Mouse (Mus musculus) heart, postnatal 0 days (tissue): Measurements from ENCODE around the gene Trim16. TPM values are rescaled to one million over a fixed set of nuclear protein-coding genes. Genes with fewer than 3 reads are reported as not detected.

Experiments
- ATAC-seq: fragments of 200-750 bp; cut with Nextera tagmentation; 2 replicates; pipeline ENCODE4 v1.8.0; 2017; ENCODE audit warnings: low read depth, moderate number of reproducible peaks, moderate library complexity; ENCODE audit not compliant: insufficient read depth
- DNase-seq: peaks from one replicate; pipeline ENCODE4 v3.0.0-alpha.2; 2016; ENCODE audit warnings: low spot score
- H3K27ac ChIP-seq: fragments of 300-500 bp; sonication (generic); 2 replicates; pipeline ENCODE4 v1.5.1; 2014; ENCODE audit warnings: low read depth, mild to moderate bottlenecking
- H3K27me3 ChIP-seq: fragments of 300-500 bp; sonication (generic); 2 replicates; pipeline ENCODE4 v1.6.1; 2014; ENCODE audit warnings: low read length, mixed read lengths; ENCODE audit not compliant: control insufficient read depth, insufficient read depth
- H3K36me3 ChIP-seq: fragments of 300-500 bp; sonication (generic); replicated peaks from 2 replicates; pipeline ENCODE4 v1.6.1; 2014; ENCODE audit warnings: low read length, mixed read lengths; ENCODE audit not compliant: control insufficient read depth, insufficient read depth
- H3K4me1 ChIP-seq: fragments of 300-500 bp; sonication (generic); 2 replicates; pipeline ENCODE4 v1.6.1; 2014; ENCODE audit warnings: antibody characterized with exemption; ENCODE audit not compliant: control insufficient read depth, insufficient read depth
- H3K4me2 ChIP-seq: fragments of 300-500 bp; sonication (generic); 2 replicates; pipeline ENCODE4 v1.6.1; 2014; ENCODE audit warnings: low read depth, mild to moderate bottlenecking, low read length, moderate library complexity
- H3K4me3 ChIP-seq: fragments of 300-500 bp; sonication (generic); 2 replicates; pipeline ENCODE4 v1.5.1; 2014; ENCODE audit warnings: low read depth, low read length
- H3K9ac ChIP-seq: fragments of 300-500 bp; sonication (generic); replicated peaks from 2 replicates; pipeline ENCODE4 v1.6.1; 2014; ENCODE audit warnings: low read depth, low read length, mixed read lengths
- H3K9me3 ChIP-seq: fragments of 300-500 bp; sonication (generic); replicated peaks from 2 replicates; pipeline ENCODE4 v1.6.1; 2016; ENCODE audit warnings: low read length; ENCODE audit not compliant: control insufficient read depth
- CTCF ChIP-seq: IDR thresholded peaks from 2 replicates; pipeline ENCODE4 v1.5.1; 2016; ENCODE audit warnings: antibody characterized with exemption, control low read depth, low read depth
- EP300 ChIP-seq: IDR thresholded peaks from 2 replicates; pipeline ENCODE4 v1.6.1; 2016; ENCODE audit warnings: antibody characterized with exemption, low read depth
- WGBS: fragments of 180-500 bp; shearing (Covaris S2); extraction: QIAGEN DNeasy Blood & Tissue Kit; methylation state at CpG from one replicate; pipeline ENCODE4 v1.1.7; 2014; 5-methylcytosine and 5-hydroxymethylcytosine counted together
- polyA plus RNA-seq: library from polyadenylated mRNA; unstranded; fragments of >200 nt; fragmentation: Nextera tagmentation; extraction: Ambion mirVana; gene quantifications from 2 replicates; pipeline ENCODE4 v1.2.1, GENCODE M21; 2015
- total RNA-seq: library from RNA; depleted of rRNA; stranded (reverse); fragments of >200 nt; gene quantifications from 2 replicates; pipeline ENCODE4 v1.2.3, GENCODE M21; 2014; ENCODE audit warnings: low replicate concordance

The Trim16 gene
- total and polyA plus RNA-seq, 2 experiments from 2014 or later = 4.0 to 4.5 TPM

GRCm38 (mm10) chr11:62848301-62848700, 28.3 kb downstream of the Trim16 start:
- DNase-seq (no peak), ATAC-seq (no peak)
- H3K4me1 ChIP-seq = no peaks in the 10 kb centered on the region
- no peaks in the 10 kb centered on the region for H3K27me3 ChIP-seq
- H3K9ac ChIP-seq = no peak overlapping the region
- 64% methylated on average over 2 of the region's 2 CpGs for WGBS
- TF ChIP-seq CTCF (no peak), EP300 (no peak)
- H3K27ac ChIP-seq = no peak overlapping the region
- no peak overlapping the region for H3K4me3 ChIP-seq
- H3K9me3 ChIP-seq = no peaks in the 10 kb centered on the region
- H3K36me3 ChIP-seq = no peaks in the 10 kb centered on the region
- no peak overlapping the region for H3K4me2 ChIP-seq

GRCm38 (mm10) chr11:62851199-62851598, 31.2 kb downstream of the Trim16 start:
- DNase-seq = peak; percentile 40
- Histone ChIP-seq H3K27me3 (no peaks in the 10 kb centered on the region), H3K9ac (no peak overlapping the region), H3K4me3 (no peak overlapping the region), H3K4me1 (no peaks in the 10 kb centered on the region), H3K36me3 (no peaks in the 10 kb centered on the region), H3K27ac (no peak overlapping the region), H3K9me3 (no peaks in the 10 kb centered on the region), H3K4me2 (no peak overlapping the region)
- no peak for ATAC-seq
- WGBS = 64% methylated on average over 1 of the region's 1 CpGs
- TF ChIP-seq EP300 (no peak), CTCF (peak; percentile 65)

- Histone ChIP-seq H3K27ac (no peak overlapping the region), H3K4me3 (no peak overlapping the region), H3K36me3 (no peaks in the 10 kb centered on the region), H3K4me2 (no peak overlapping the region), H3K9me3 (no peaks in the 10 kb centered on the region), H3K9ac (no peak overlapping the region), H3K27me3 (no peaks in the 10 kb centered on the region), H3K4me1 (no peaks in the 10 kb centered on the region)
- no peak for TF ChIP-seq CTCF
- no peak for TF ChIP-seq EP300
- no peak for ATAC-seq
- DNase-seq = no peak
- 81% methylated on average over 6 of the region's 6 CpGs for WGBS
Observed at GRCm38 (mm10) chr11:62853334-62853733, 33.3 kb downstream of the Trim16 start.

GRCm38 (mm10) chr11:62865562-62865961, 45.5 kb downstream of the Trim16 start:
- H3K4me1 ChIP-seq = no peaks in the 10 kb centered on the region
- TF ChIP-seq CTCF = no peak
- TF ChIP-seq EP300 = no peak
- H3K4me2 ChIP-seq = no peak overlapping the region
- H3K27ac ChIP-seq = no peak overlapping the region
- ATAC-seq = no peak
- no peak overlapping the region for H3K4me3 ChIP-seq
- WGBS = 72% methylated on average over 4 of the region's 4 CpGs
- no peaks in the 10 kb centered on the region for H3K27me3 ChIP-seq
- H3K36me3 ChIP-seq = no peaks in the 10 kb centered on the region
- no peak for DNase-seq
- H3K9me3 ChIP-seq = no peaks in the 10 kb centered on the region
- H3K9ac ChIP-seq = no peak overlapping the region

GRCm38 (mm10) chr11:62866685-62867084, 46.7 kb downstream of the Trim16 start:
- DNase-seq (no peak), ATAC-seq (no peak)
- Histone ChIP-seq H3K4me3 (no peak overlapping the region), H3K4me1 (no peaks in the 10 kb centered on the region), H3K27ac (no peak overlapping the region), H3K9ac (no peak overlapping the region), H3K9me3 (no peaks in the 10 kb centered on the region), H3K27me3 (no peaks in the 10 kb centered on the region), H3K36me3 (no peaks in the 10 kb centered on the region), H3K4me2 (no peak overlapping the region)
- WGBS = 75% methylated on average over 7 of the region's 7 CpGs
- no peak for TF ChIP-seq EP300
- TF ChIP-seq CTCF = no peak

GRCm38 (mm10) chr11:62869201-62869600, 49.2 kb downstream of the Trim16 start:
- Histone ChIP-seq H3K27ac (no peak overlapping the region), H3K9ac (no peak overlapping the region), H3K36me3 (no peaks in the 10 kb centered on the region), H3K9me3 (no peaks in the 10 kb centered on the region), H3K4me2 (no peak overlapping the region), H3K4me3 (no peak overlapping the region), H3K4me1 (no peaks in the 10 kb centered on the region), H3K27me3 (no peaks in the 10 kb centered on the region)
- no peak for ATAC-seq
- TF ChIP-seq EP300 (no peak), CTCF (no peak)
- no peak for DNase-seq
- WGBS = 72% methylated on average over 5 of the region's 5 CpGs
